Mouse (Mus musculus) limb, embryonic 14.5 days (tissue): ENCODE data around the gene Drd4. TPM values are rescaled to one million over a fixed set of nuclear protein-coding genes. Genes with fewer than 3 reads are reported as not detected.

Source experiments
- ATAC-seq: fragments of 200-750 bp; cut with Nextera tagmentation; 2 replicates; pipeline ENCODE4 v1.8.0; 2017; ENCODE audit warnings: low read depth, moderate number of reproducible peaks, moderate TSS enrichment; ENCODE audit not compliant: low FRiP score
- DNase-seq: peaks from one replicate; pipeline ENCODE4 v3.0.0-alpha.2; 2015; ENCODE audit warnings: low spot score
- H3K27ac ChIP-seq: fragments of 300-500 bp; sonication (generic); replicated peaks from 2 replicates; pipeline ENCODE4 v1.5.1; 2014; ENCODE audit warnings: low read depth, mild to moderate bottlenecking, low read length, moderate library complexity, mixed read lengths
- H3K27me3 ChIP-seq: fragments of 300-500 bp; sonication (generic); 2 replicates; pipeline ENCODE4 v1.6.1; 2014; ENCODE audit warnings: low read length, mixed read lengths; ENCODE audit not compliant: control insufficient read depth, insufficient read depth
- H3K36me3 ChIP-seq: fragments of 300-500 bp; sonication (generic); 2 replicates; pipeline ENCODE4 v1.6.1; 2014; ENCODE audit warnings: mild to moderate bottlenecking, low read length, moderate library complexity, mixed read lengths; ENCODE audit not compliant: control insufficient read depth, insufficient read depth
- H3K4me1 ChIP-seq: fragments of 300-500 bp; sonication (generic); 2 replicates; pipeline ENCODE4 v1.6.1; 2014; ENCODE audit warnings: antibody characterized with exemption, low read length, mixed read lengths; ENCODE audit not compliant: control insufficient read depth, insufficient read depth
- H3K4me2 ChIP-seq: fragments of 300-500 bp; sonication (generic); replicated peaks from 2 replicates; pipeline ENCODE4 v1.6.1; 2014; ENCODE audit warnings: low read depth, mild to moderate bottlenecking, low read length, moderate library complexity; ENCODE audit not compliant: severe bottlenecking
- H3K4me3 ChIP-seq: fragments of 300-500 bp; sonication (generic); replicated peaks from 2 replicates; pipeline ENCODE4 v1.5.1; 2014; ENCODE audit warnings: low read length
- H3K9ac ChIP-seq: fragments of 300-500 bp; sonication (generic); 2 replicates; pipeline ENCODE4 v1.6.1; 2014; ENCODE audit warnings: mild to moderate bottlenecking, low read depth, low read length, moderate library complexity; ENCODE audit not compliant: severe bottlenecking
- H3K9me3 ChIP-seq: fragments of 300-500 bp; sonication (generic); 2 replicates; pipeline ENCODE4 v1.6.1; 2016; ENCODE audit warnings: low read length; ENCODE audit not compliant: control insufficient read depth
- POLR2A ChIP-seq: fragments of 200-500 bp; IDR thresholded peaks from 2 replicates; pipeline ENCODE4 v1.8.0; 2012; ENCODE audit warnings: inconsistent platforms, mild to moderate bottlenecking, moderate library complexity, borderline replicate concordance; ENCODE audit not compliant: insufficient read depth, insufficient read length; ENCODE audit errors: extremely low read depth
- WGBS: fragments of 180-500 bp; shearing (Covaris S2); extraction: QIAGEN DNeasy Blood & Tissue Kit; methylation state at CpG from one replicate; pipeline ENCODE4 v1.1.7; 2014; 5-methylcytosine and 5-hydroxymethylcytosine counted together
- polyA plus RNA-seq, 2 experiments: library from polyadenylated mRNA; depleted of rRNA in 1 of 2; stranded (reverse) in 1 of 2; unstranded in 1 of 2; fragments of >200 nt; fragmentation: Nextera tagmentation in 1 of 2; extraction: Ambion mirVana in 1 of 2; gene quantifications; 2 replicates each; pipeline versions ENCODE4 v1.2.1 to v1.2.3; 2012 to 2014

Drd4 gene
- polyA plus RNA-seq, 2 experiments = 1.5 to 3.1 TPM

DNA sequence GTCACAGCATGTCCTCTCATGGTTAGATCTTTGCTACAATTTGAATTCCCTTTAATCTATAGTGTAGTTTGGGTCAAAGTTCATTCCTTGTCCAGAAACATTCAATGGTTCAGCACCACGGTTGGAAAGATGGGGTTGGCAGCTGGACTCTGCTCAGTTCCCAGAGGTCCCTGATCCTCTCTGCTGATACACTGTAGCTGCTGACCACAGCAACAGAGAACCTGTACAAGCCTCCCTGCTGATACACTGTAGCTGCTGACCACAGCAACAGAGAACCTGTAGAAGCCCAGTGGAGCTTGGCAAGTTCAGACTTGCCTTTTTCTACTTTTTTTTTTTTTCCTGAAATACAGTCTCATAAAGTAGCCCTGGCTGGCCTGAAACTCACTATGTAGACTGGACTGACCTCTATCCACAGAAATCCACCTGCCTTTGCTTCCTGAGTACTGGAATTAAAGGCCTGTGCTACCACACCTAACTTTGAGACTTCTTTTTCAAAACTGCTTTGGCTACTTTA, 25.9 kb downstream of the Drd4 start:
- H3K4me3 ChIP-seq = no peak overlapping the region
- DNase-seq (no peak), ATAC-seq (no peak)
- no peak overlapping the region for H3K27ac ChIP-seq
- H3K9ac ChIP-seq = no peak overlapping the region
- 92% methylated on average over 1 of the region's 1 CpGs for WGBS
- TF ChIP-seq POLR2A = no peak
- H3K36me3 ChIP-seq = peaks cover 88% of the 10 kb centered on the region
- no peaks in the 10 kb centered on the region for H3K27me3 ChIP-seq
- H3K9me3 ChIP-seq = no peaks in the 10 kb centered on the region
- no peaks in the 10 kb centered on the region for H3K4me1 ChIP-seq
- no peak overlapping the region for H3K4me2 ChIP-seq

DNA sequence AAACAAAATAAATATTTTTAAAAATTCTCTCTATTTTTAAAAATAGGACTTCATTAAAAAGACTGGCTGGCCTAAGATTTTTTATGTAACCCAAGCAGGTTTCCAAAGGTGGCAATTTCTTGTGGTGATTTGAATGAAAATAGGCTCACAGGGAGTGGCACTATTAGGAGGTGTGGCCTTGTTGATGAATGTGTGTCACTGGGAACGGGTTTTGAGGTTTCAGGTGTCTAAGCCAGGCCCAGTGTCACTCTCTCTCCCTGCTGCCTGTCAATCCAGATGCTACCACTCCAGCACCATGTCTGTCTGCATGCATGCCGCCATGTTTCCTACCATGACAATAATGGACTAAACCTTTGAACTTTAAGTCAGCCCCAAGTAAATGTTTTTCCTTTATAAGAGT, 27.6 kb downstream of the Drd4 start:
- no peaks in the 10 kb centered on the region for H3K9me3 ChIP-seq
- no peak for TF ChIP-seq POLR2A
- ATAC-seq (no peak), DNase-seq (no peak)
- 70% methylated on average over 2 of the region's 2 CpGs for WGBS
- no peak overlapping the region for H3K27ac ChIP-seq
- H3K27me3 ChIP-seq = no peaks in the 10 kb centered on the region
- no peak overlapping the region for H3K4me2 ChIP-seq
- H3K4me1 ChIP-seq = no peaks in the 10 kb centered on the region
- H3K9ac ChIP-seq = no peak overlapping the region
- H3K36me3 ChIP-seq = peaks cover 88% of the 10 kb centered on the region
- H3K4me3 ChIP-seq = no peak overlapping the region

DNA sequence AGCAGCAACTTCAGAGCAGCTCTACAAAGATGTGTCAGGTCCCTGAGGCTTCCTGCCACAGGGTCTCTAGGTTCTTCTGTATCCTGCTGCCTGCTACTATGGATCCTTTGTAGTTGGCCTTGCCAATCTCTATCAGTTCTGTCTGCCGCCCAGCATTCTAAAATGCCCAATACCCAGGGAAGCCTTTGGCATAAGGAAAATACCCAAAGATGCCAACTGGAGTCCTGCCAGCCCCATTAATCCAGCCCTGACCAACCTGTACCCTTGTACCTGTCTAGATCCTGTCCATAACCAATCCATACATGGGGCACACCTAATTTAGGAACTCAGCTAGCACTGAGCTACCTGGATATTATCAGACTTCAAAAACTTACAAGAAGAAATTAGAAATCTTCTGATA, 32.9 kb downstream of the Drd4 start:
- Histone ChIP-seq H3K4me3 (no peak overlapping the region), H3K27ac (no peak overlapping the region), H3K9ac (peak overlapping the region; percentile 31; the same call in 1 of the 2 replicates), H3K36me3 (peaks cover 45% of the 10 kb centered on the region), H3K27me3 (no peaks in the 10 kb centered on the region), H3K9me3 (no peaks in the 10 kb centered on the region), H3K4me2 (no peak overlapping the region), H3K4me1 (peaks cover 19% of the 10 kb centered on the region)
- WGBS = 81% methylated on average over 1 of the region's 1 CpGs
- ATAC-seq = no peak
- no peak for DNase-seq
- TF ChIP-seq POLR2A = no peak

DNA sequence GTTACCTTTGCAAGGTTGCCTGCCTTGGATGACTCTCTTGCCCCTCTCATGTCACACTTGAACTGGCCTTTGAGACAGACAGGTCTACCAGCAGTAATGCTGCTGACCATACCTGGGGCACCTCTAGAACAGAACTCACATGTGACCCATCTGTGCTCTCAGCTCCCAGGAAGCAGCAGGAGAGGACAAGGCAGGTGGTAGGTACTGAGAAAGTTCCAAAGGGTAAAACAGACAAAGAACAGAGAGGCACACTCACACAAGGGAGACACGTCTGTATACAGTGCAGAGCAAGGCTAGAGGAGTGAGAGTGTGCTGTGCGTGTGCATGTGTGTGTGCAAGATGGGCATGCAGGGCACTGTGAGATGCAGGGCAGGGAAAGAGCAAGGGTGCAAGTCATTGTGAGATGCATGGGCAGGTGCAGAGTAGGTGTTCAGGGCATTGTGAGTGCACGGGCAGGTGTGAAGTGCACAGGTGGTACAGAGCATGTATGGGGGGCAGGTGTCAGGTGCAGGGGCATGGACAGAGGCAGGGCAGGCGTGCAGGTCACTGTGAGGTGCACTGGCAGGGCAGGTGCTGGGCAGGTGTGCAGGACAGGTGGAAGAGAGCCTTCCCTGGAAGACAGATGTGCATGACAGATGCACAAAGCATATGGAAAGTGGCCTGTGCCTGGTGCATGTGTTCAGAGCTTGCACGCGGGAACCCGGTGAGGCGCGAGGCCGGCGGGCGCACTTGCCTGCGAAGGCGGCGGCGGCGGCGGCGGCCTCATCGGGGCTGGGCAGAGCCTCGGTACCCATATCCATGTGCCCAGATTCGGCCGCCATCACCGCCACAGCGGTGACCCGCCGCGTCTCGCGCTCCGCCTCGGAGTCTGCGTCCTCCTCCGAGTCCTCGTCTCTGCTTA, 35.0 kb downstream of the Drd4 start:
- H3K36me3 ChIP-seq = peaks cover 27% of the 10 kb centered on the region
- WGBS = 23% methylated on average over 6 of the region's 35 CpGs
- peak overlapping the region; percentile 100 for H3K27ac ChIP-seq
- TF ChIP-seq POLR2A = no peak
- no peak for DNase-seq
- no peaks in the 10 kb centered on the region for H3K27me3 ChIP-seq
- H3K4me3 ChIP-seq = peak overlapping the region; percentile 66
- H3K9ac ChIP-seq = peak overlapping the region; percentile 95
- H3K4me1 ChIP-seq = peaks cover 19% of the 10 kb centered on the region
- H3K4me2 ChIP-seq = peak overlapping the region; percentile 99
- H3K9me3 ChIP-seq = no peaks in the 10 kb centered on the region
- ATAC-seq = peak; percentile 2; the same call in 1 of the 2 replicates

DNA sequence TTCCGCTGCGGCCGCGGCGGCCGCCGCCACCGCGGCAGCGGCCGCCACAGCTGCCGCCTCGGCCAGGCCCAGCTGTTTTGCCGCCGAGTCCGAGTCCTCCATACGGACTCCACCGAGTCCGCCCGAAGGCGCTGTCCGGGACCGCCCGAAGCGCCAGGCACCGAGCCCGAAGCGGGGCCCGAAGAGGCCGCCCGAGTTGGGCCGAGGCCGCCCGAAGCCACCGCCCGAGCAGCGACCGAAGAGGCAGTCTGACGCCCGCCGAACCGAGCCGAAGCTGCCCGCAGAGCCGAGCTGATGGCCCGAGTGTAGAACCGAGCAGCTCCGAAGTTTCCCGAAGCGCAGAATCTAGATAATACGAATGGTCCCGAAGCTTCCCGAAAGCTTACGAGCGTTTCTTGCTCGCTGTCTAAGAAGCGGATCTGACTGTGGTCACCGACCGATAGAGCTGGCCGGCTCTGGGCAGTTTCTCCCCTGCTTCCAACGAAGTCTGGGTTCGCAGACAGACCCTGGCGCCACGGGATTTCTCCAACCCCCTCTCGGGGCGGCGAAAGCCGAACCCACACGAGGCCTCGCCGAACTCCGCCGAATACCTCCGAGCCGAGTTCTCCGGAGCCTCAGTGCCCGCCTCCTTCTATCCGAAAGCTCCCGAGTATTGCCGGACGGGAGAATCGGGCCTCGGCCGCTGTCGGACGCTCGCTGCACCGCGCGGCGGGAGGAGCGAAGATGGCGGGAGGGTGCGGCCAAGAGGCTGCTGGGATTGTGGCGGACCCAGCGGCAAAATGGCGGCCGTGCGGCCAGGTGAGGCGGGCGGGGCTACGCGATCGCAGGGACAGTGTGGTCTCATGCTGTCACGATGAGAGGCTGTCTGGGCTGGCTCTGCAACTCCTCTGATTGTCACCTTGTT, 35.9 kb downstream of the Drd4 start, which contains the start of the genes Deaf1 and Tmem80:
Gene Deaf1 (minus strand): TSS at position 222 of the 904 bp plus-strand sequence.
Gene Tmem80 (plus strand): TSS at position 271 of the 904 bp plus-strand sequence.
- Histone ChIP-seq H3K36me3 (peaks cover 18% of the 10 kb centered on the region), H3K9ac (peak within 1 kb of the TSS; percentile 95), H3K27ac (peak within 1 kb of the TSS; percentile 100), H3K4me2 (peak within 1 kb of the TSS; percentile 99), H3K9me3 (no peaks in the 10 kb centered on the region), H3K27me3 (no peaks in the 10 kb centered on the region), H3K4me3 (peak within 1 kb of the TSS; percentile 66), H3K4me1 (peaks cover 19% of the 10 kb centered on the region)
- peak; percentile 99 for DNase-seq
- peak; percentile 96 for ATAC-seq
- peak; percentile 99 for TF ChIP-seq POLR2A
- under 1% methylated on average over 89 of the region's 105 CpGs for WGBS
